Mouse (Mus musculus): Measurements from ENCODE around the gene Hdac7.

Gene Hdac7

GRCm38 (mm10) chr15:97813452-97814204, 30.7 kb downstream of the Hdac7 start:
- DNase-seq, result peak; percentile 58

- no peak for DNase-seq
These were observed 31.4 kb downstream of the Hdac7 start for GRCm38 (mm10) chr15:97812875-97813274.

- no peak for DNase-seq
These were observed 32.2 kb downstream of the Hdac7 start for GRCm38 (mm10) chr15:97812126-97812525.

GRCm38 (mm10) chr15:97811307-97811706, 33.0 kb downstream of the Hdac7 start:
- no peak for DNase-seq

- no peak for DNase-seq
These were observed 33.9 kb downstream of the Hdac7 start for GRCm38 (mm10) chr15:97810399-97810798.

GRCm38 (mm10) chr15:97809942-97810341, 34.4 kb downstream of the Hdac7 start:
- DNase-seq, result no peak

GRCm38 (mm10) chr15:97809206-97809605, 35.1 kb downstream of the Hdac7 start:
- no peak for DNase-seq

- no peak for DNase-seq
These were observed 35.8 kb downstream of the Hdac7 start for GRCm38 (mm10) chr15:97808532-97808931.

GRCm38 (mm10) chr15:97807867-97808266, 36.4 kb downstream of the Hdac7 start:
- no peak for DNase-seq

- DNase-seq, result peak; percentile 65
These were observed 41.7 kb downstream of the Hdac7 start for GRCm38 (mm10) chr15:97802575-97802974.

- DNase-seq, result no peak
These were observed 42.5 kb downstream of the Hdac7 start for GRCm38 (mm10) chr15:97801811-97802210.

- no peak for DNase-seq
These were observed 43.4 kb downstream of the Hdac7 start for GRCm38 (mm10) chr15:97800853-97801252.

- no peak for DNase-seq
These were observed 44.9 kb downstream of the Hdac7 start for GRCm38 (mm10) chr15:97799446-97799845.

GRCm38 (mm10) chr15:97798134-97798533, 46.2 kb downstream of the Hdac7 start:
- peak; percentile 79 for DNase-seq

- DNase-seq, result no peak
These were observed 47.5 kb downstream of the Hdac7 start for GRCm38 (mm10) chr15:97796674-97797310.

GRCm38 (mm10) chr15:97795559-97796235, 48.6 kb downstream of the Hdac7 start:
- no peak for DNase-seq

- DNase-seq, result no peak
These were observed 50.0 kb downstream of the Hdac7 start for GRCm38 (mm10) chr15:97794268-97794667.

GRCm38 (mm10) chr15:97793386-97794153, 50.7 kb downstream of the Hdac7 start:
- DNase-seq, result no peak

GRCm38 (mm10) chr15:97791126-97791700, 53.1 kb downstream of the Hdac7 start:
- DNase-seq, result no peak

- peak; percentile 80 for DNase-seq
These were observed 54.4 kb downstream of the Hdac7 start for GRCm38 (mm10) chr15:97789761-97790505.

GRCm38 (mm10) chr15:97788821-97789220, 55.5 kb downstream of the Hdac7 start:
- no peak for DNase-seq
